Mouse (Mus musculus): ENCODE measurements at regions not wholly inside any gene's neighbourhood (a gene's known extent, or its start where the extent isn't known, plus 50 kb on each side); places are given as distances from the start of the nearest gene placed in this dataset.

DNA sequence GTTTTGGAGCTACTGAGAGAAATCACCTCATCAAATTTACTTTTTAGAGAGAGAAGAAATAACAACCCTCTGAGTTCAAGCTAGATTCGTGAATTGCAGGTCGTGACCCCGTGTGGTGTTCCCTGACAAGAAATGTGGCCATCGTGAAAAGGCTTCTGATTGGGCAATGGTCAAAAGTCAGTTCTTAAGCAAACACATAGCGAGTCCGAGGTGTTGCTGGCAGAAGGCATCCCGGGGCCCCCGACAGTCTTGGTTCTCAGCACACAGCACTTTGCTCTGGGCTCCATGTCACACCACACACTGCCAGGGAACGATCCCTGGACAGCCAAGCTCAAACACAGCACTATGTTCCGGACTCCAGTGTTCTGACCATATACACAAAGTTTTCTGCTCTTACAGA is 320.0 kb downstream of the Etnk1 start:
- no peak for ATAC-seq

DNA sequence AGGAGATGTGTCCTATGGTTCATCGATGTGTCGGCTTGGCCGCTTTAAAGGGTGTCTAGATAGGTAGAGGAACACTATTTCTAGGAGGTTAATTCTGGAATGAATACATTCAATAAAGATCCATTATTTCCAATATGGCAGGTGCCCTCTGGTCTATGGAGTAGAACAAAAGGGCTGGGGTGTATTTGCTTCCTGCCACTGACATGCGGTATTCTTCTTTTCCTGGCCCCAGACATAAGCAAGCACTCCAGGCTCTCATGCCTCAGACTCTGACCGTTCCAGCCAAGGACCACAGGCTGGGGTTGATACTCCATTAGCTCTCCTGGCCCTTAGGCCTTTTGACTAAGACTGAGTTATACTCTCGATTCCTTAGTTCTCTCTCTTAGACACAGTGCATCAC is 323.0 kb downstream of the Etnk1 start:
- no peak for ATAC-seq

DNA sequence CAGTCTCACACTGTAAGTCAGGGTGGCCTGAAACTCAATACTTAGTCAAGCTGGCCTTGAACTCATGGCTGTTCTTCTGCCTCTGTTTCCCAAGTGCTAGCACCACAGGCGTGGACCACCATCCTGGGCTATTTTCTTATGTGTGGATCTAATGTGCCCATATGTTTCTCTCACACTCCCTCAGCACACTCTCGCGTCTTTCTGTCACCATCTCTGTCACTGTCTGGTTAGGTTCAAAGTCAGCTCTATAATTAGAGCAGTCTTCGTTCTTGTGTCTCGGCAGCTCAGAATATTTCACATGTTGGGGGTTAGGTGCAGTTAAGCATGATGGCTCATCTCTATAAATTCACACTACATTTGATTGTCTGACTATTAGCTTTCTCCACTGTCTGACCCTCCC is 324.4 kb downstream of the Etnk1 start:
- ATAC-seq, result no peak

DNA sequence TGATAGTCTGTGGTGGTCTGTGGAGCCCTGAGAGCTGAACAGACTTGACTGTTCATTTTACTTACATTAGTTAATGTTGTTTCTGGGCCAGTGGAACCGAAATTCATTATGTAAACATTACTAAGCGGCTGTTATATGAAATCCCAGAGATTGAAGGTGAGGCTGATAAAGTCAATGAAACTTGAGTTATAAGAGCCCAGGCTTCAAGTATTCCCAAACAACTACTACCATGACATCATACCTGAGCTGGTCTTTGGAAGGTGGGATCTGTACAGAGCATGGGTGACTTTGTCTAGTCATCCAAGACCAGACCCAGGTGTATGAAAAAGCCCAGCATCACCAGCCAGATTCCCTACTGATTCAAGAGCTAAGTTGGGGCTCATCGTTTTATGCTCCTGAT is 326.5 kb downstream of the Etnk1 start:
- ATAC-seq, result no peak

DNA sequence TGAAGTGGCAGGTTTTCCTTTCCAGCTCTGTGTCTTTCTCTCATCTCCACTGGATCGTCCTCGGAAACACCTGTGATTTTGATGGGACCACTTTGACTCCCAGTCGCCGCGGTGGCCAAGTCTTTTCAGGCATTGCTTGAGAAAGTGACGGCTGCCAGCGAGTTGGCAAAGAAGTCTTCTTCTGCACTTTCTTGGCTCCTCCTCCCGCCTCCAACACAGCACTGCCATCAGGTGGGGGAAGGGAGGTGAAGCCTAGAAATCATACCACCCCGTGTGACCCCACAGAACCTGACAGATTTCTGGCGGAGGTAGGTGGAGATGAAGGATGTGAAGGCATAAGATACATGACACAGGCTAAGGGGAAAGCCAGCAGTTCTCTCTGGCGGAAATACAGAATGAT is 327.3 kb downstream of the Etnk1 start:
- ATAC-seq, result no peak

DNA sequence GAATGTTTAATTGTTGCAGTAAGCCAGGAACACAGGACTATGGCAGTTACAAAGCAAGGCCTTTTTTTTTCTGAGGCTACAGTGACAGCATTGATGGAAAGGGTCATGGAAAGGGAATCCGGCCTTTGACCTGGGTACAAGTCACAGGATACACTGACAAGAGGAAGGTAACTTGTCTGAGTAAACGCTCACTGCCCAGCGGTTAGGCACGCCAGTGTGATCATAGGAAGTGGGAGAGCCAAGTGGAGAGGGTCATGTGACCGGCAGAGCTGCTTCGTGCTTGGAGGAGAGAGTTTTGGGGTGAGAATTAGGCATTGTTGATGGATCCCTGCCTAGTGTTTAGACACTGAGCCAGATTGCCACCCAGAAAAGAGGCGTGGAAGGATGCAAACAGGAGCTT is 327.9 kb downstream of the Etnk1 start:
- no peak for ATAC-seq

DNA sequence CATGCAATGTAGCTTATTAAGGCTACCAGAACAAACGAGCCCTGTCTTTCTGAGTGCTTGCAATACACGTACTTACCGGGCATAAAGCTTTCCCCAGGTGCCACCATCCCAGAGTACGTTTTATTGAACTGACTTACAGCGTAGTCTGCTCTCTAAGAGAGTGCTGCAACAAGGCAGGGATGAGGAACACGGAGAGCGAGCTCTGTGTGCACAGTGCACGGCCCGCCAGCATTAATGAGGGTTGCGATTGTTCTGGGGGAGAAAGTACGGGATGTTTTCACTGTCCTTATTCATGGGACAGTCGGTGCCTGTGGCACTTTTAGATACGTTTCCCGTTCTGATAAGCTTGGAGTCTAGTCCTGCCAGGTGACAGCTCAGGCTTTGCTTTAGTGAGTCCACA is 331.7 kb downstream of the Etnk1 start:
- ATAC-seq, result no peak

DNA sequence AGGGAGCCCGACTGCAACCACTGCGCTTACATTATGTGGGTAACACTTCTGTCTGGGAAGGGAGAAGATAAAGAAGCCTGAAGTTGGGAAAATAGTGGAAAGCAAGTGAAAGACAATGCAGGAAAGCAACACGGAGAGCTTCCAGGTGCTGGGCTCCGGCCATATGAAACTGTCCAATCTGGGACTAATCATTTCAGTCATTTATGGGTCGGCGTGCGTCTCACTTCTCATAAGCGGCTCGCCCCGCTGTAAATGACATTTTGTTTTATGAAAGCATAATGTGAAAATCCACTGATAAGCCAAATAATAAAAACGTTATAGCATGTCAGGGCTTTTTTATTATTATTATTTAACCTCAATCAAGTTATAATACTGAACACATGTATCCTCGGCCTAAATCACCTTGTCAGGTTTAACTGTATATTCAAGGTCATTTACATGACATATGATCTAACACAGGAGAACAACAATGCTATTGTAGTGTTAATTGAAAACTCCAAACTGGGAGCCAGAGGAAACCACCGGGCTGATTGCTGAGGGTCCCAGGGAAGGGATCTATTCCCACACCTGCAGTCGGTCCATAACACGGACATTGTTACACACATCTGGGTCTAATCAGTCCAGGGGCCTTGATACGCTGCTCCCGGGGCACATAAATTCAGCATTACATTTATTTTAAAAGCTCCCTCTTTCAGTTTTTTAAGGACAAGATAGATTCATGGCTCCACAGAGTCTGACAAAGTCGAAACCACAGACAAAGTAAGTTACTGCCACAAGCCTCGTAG is 332.4 kb downstream of the Etnk1 start:
- no peak for ATAC-seq

DNA sequence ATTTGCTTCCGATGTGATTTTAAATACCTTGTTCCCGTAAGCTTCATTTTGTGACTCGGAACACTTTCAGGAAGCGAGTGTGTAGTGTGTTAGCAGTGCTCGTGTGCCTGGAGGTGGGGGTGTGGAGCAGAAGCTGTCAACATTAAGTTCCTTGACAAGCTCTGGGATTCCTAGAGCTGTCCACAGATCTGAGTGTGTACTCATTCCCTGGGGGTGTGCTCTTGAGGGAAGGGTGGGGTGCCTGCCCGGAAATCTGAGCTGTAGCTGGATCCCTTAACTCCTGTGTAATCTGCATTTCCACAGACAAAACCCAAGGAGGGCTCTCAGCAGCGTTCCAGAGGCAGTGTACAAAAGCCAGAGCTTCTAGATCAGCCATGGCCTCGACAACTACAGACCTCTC is 335.8 kb downstream of the Etnk1 start:
- no peak for ATAC-seq

DNA sequence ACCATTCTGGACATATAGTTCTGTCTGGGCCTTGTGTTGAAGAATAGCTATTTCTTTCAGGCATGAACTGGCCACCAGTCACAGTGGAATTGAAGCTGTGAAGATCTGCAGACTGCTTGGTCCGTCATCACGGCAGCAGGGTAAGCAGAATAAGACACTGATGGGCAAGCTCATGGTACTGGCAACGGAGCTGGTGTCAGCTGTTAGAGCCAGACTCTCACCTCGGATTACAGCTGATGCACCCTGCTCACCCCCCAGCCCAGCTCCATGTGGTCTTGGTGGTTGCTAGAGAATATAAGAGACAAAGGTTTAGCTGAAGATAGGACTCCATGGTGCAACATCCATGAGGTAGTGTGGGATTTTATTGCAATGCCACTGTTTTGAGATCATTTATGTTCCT is 336.9 kb downstream of the Etnk1 start:
- no peak for ATAC-seq

DNA sequence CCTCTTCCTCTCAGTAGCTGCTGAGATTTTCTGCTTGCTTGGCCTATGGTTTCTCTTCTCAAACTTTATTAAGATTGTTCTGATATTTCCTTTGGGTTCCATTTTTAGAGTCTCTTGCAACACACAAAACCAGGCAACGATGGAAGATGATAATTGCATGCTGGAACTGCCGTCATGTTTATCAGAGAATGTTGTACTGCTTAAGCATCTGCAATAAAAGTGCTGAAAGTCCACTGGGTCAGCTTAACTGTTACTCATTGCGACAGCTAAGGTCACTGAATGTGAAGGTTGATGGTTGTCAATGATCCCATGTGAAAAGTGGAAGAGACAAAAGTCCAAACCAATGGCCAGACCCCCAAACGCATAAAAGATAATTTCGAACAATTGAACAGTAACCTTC is 346.4 kb downstream of the Etnk1 start:
- no peak for ATAC-seq

DNA sequence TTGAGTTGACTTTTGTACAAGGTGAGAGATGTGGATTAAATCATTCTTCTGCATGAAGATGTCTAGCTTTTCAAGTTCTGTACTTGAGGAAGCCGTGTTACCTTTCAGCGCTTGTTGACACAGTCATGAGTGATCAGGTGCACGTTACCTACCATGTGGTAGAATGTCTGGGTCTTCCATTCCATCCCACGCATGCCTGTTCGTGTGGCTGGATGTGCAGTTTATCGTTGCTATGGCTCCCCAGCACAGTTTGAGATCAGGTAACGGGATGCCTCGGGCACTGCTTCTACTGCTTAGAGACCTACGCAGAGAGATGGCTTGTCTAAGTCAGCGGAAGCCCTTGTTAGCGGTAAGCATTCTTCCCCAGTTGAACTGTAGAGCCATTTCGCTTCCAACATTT is 348.1 kb downstream of the Etnk1 start:
- ATAC-seq, result no peak

DNA sequence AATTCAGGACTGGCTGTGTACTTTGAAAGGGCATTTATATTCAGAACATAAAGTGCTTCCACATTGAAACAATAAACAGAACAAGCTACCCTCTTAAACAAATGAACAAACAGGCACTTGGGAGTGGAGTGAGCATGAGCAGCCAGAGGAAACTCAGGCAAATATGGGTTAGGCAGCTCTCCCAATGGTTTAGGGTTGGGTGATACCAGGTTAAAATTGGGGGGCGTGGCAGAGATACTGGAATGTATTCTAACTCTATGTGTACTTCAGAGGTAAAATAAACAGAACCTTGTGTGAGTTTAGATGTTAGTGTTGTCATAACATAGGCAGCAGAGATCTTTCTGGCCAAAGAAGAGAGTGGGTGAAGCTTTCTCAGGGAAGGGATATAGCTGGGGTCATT is 349.7 kb downstream of the Etnk1 start:
- no peak for ATAC-seq

DNA sequence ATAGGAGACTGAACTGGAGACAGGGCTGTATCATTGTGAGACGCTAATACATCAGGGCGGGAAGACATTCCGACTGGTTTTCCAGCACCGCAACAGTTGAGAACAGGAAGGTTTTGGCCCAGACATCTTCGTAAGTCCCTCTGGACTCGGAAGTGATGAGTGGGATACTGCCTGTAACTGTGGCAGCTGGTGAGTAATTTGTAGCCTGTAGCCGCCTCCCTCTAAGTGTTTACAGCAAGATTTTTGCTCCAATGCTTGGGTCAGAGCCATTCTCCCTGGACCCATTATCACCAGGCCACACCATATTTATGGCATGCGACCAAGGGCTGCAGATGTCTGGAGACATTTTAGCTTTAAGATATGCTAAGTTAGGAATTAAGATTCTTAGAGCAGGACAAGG is 351.5 kb downstream of the Etnk1 start:
- ATAC-seq, result no peak

DNA sequence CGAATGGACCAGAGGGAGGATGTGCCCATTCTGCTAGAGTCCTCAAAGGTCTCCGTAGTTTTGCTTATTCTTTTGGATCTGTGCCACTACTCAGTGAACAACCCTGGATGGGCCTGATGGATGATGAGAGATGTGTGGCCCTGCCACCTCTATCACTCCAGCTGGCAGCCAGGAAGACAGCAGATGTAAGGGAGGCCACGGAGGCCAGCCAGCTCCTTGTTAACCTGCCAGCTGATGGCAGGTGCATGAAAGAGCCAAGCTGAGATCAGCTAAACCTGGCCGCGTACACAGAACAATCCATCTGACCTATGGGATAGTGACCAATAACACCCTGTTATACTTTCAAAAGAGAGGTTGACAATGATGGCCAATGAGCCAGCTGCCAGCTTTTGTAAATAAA is 352.6 kb downstream of the Etnk1 start:
- ATAC-seq, result no peak

DNA sequence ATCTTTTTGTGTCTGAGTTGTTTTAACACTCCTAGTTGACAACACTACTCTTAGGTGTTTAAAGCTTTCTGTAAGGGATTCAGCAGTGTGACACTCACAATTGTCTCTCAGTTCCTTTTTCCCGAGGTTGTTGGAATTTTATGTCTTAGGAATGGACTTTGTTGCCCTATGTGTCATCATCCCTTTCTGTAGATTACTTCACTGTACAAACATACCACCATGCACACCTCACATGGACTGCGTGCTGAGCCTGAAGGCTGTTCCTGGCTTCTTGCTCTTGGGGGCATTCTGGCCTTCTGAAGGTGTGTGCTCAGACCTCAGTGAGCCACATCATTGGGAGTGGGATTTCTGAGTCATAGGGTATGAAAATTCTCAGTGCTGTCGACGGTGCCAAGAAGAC is 358.1 kb downstream of the Etnk1 start:
- no peak for ATAC-seq

DNA sequence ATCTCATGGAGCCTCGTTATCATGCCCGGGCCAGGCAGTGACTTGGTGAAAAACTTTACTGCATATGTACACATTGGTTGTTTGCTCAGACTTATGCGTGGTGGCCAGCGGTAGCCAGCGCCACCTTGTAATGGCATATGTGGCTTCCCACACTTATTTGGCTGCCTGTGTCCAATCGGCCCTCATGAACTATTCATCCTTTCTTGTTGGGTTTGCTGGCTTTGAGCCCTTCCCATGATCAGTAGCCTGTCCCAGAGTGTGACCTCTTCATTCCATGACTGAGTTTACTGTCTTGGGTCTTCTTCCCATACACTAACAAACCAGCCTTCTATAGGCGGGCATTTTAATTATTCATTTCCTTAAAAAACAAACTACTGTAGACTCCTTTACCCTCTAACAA is 361.9 kb downstream of the Etnk1 start:
- no peak for ATAC-seq

DNA sequence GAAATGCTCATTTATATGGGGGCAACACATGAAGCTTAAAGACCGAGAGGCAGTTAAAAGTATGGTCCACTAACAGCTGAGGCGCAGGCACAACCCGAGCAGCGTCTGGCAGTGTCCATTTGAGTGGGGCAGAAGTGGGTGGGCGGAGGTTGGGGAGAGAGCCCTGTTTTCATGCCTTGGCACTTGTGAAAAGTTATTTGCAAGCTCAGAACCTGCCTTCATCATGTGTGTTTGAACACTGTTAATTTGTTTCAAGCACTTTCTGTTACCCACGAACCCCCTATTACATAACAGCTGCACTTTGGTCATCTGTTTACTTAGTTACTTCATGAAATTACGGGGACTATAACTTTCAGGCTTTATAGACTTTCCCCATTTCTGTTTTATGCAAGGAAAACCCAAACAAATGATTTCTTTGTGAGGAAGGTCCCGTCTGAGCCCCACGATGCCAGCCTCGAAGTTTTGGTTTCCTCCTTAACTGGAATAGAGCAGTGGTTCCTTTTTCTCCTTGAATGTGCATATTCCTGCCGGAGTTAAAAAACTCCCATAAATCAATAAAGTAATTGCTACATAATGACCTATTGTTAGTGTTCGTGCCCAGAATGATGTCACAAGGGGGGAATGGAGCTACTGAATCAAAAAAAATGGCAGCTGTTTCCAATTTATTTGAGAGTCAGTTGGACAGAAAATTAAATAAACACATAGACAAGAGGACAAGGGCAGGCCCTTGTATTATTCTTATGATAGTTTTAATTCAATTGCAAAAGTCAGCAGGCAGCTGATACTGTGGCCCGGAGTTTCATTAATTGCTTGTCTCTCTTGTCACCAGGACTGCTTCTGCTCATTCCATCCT is 363.6 kb downstream of the Etnk1 start:
- no peak for ATAC-seq

DNA sequence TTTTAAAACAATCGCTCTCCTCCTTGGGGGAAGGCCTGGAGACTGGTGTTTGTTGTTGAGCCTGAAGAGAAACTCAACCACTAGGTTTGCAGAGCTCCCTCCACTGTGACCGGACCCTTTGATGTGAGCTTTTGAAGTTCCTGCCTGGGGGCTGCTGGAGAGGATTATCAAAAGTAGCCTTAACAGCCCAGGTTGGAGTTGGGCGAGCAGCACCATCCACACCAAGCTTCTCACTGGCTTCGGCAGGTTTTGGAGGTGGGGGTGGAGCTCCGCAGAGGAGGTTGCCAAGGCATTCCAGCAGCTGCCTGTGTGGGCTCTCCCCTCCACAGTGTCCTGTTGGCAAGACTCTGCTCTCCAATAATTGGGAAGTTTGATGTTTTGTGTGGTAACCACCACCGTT is 364.5 kb downstream of the Etnk1 start:
- no peak for ATAC-seq

DNA sequence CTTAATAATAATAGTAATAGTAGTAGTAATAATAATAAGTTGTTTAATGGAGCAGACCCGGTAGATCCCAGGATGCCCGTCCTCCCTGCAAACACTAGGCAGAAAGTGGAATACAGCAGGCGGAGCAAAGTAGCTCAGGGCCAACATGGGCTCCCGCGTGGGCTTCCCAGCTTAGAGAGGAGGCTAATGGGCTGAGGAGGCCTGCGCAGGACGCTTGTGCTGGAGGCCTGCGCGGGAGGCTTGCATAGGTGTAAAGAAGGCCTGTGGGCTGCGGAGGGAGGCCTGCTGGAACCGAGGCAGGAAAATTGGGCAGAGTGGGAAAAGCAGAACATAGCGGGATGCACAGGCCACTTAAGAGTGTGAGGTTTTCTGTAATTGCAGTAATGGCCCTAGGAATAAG is 365.4 kb downstream of the Etnk1 start:
- no peak for ATAC-seq

DNA sequence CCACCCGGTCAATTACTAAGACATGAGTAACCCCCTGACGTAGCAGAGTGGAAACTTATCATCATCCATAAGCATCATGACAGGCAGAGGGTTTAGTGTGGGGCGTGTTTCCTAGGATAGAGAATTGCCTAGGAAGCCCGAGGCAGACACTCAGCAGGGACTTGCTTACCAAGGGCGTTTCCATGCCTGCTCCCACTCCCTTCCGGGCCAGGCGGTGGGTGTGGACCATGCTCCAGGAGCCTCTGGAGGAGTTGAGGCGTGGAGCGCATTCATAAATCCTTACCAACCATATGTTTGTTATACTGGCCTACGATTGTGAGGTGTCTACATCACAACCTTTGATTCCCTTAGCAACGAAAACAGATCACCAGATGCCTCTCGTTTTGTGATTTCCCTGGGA is 368.2 kb downstream of the Etnk1 start:
- no peak for ATAC-seq

DNA sequence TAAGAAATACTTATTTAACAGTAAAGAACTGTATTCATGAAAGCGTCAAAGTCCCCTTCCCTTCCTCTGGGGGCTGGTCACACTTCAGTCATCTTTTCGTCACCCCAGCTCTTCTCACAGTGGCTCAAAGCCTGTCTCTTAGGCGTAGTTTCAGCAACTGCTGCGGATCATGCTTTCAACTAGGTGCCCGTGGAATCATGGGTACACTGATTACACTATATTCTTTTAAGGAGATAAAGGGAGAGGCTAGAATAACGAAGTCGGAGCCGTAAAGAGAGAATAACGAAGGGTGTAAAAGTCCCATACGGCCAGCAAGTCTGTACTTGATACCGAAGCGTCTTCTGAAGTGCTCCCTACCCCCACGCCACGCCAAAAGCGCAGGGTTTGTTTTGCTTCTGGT is 368.7 kb downstream of the Etnk1 start:
- no peak for ATAC-seq

DNA sequence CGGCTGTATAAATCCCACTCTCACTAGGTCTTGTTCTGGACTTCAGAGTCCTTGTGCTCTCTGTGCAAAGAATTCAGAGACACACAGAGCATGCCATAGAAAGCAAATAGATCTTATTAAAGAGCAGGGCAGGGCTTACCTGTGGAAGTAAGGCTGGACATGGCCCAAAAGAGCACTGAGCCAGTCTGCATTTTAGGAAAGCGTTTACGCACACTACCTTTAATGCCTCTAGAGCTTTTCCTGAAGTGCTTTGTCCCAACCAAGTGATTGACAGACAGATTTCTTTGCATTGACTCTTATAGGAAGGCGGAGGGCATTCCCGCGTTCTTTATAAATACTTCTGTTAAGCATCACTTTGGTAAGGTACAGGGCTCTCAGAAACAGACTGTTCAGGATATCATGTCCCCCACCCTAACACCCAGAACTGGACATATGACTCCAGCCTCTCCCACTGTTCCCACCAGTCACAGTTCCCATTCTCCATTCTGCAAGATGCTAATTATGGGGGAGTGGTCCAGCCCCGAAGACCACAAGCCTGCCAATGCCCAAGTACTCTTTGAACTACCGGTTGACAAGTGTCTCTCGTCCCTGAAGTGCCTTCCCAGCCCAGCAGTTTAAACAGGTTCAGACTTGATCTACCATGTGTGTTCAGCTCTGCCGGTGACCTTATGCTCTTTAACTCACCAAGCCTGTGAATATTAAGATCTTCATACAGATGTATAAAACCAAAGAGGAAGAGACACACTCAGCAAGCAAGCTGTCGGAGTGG is 369.7 kb downstream of the Etnk1 start:
- ATAC-seq, result no peak

Data from inflammation-experienced regulatory T-cells, adult 6 months (primary cell).